In genomic region chr14:78204566-78204863, GRCm38 (mm10) we compare ENCODE assay signal across 18 mouse cellular contexts.
DNase-seq lines count a peak whose midpoint lies in the region; ATAC-seq lines count a peak whose summit lies in the region.
"Had no signal": no experiment of that assay in that cellular context is flagged by ENCODE, and none has a peak within 500 bp of the region (broad histone marks: within the 10 kb centered on the region; RNA-seq: fewer than 3 reads in every experiment).

No protein-coding gene starts in this region.

- H3K9ac ChIP-seq in forebrain, embryonic 11.5 days (ENCODE audit: low read length), result no peak overlapping the region
- H3K9ac ChIP-seq in neural tube, embryonic 13.5 days, result no peak overlapping the region
- H3K9ac ChIP-seq in hindbrain, embryonic 16.5 days (ENCODE audit: low read depth, low read length), result no peak overlapping the region
- H3K9ac ChIP-seq in neural tube, embryonic 15.5 days (replicated peaks), result no peak overlapping the region
- no peak overlapping the region for H3K9ac ChIP-seq in liver, embryonic 12.5 days
- H3K9ac ChIP-seq: heart, embryonic 12.5 days; intestine, embryonic 15.5 days; limb, embryonic 13.5 days; liver, embryonic 15.5 days had no signal

- DNase-seq in forebrain, embryonic 10.5 days (ENCODE audit: extremely low spot score, low spot score), result no peak
- DNase-seq in forebrain, embryonic 11.5 days (ENCODE audit: low spot score), result no peak
- no peak for DNase-seq in neural tube, embryonic 10.5 days (ENCODE audit: extremely low spot score, low spot score)
- DNase-seq: adrenal gland, postnatal 36 days; heart, postnatal 14 days; spleen, adult 18-20 months; thymus, adult 18-20 months had no signal

- no peak for ATAC-seq in forebrain, embryonic 11.5 days (replicated peaks; ENCODE audit: low FRiP score)
- no peak for ATAC-seq in neural tube, embryonic 13.5 days (ENCODE audit: low read depth)
- no peak for ATAC-seq in hindbrain, embryonic 16.5 days
- no peak for ATAC-seq in neural tube, embryonic 15.5 days (ENCODE audit: low FRiP score)
- ATAC-seq in cerebellum, adult (ENCODE audit: insufficient number of reproducible peaks, low FRiP score, low TSS enrichment), result no peak
- ATAC-seq in liver, embryonic 12.5 days, result no peak
- ATAC-seq: intestine, embryonic 15.5 days had no signal

- H3K27ac ChIP-seq in forebrain, embryonic 10.5 days, result 0 out of 2 replicates have a peak overlapping the region, but pooled peaks have one; percentile 58
- H3K27ac ChIP-seq in forebrain, embryonic 11.5 days (ENCODE audit: low read depth, low read length), result no peak overlapping the region
- peak overlapping the region; percentile 66 for H3K27ac ChIP-seq in neural tube, embryonic 13.5 days (replicated peaks)
- H3K27ac ChIP-seq in hindbrain, embryonic 16.5 days (ENCODE audit: low read depth, low read length), result peak overlapping the region; percentile 68; the same call in 1 of the 2 replicates
- peak overlapping the region; percentile 71 for H3K27ac ChIP-seq in neural tube, embryonic 15.5 days (replicated peaks)
- H3K27ac ChIP-seq in liver, embryonic 12.5 days, result no peak overlapping the region
- H3K27ac ChIP-seq: embryonic facial prominence, embryonic 10.5 days; intestine, embryonic 15.5 days; limb, embryonic 13.5 days; liver, embryonic 15.5 days; macrophage had no signal

- H3K36me3 ChIP-seq in forebrain, embryonic 10.5 days (replicated peaks), result no peaks in the 10 kb centered on the region
- no peaks in the 10 kb centered on the region for H3K36me3 ChIP-seq in forebrain, embryonic 11.5 days (ENCODE audit: control insufficient read depth, insufficient read depth, low read length)
- H3K36me3 ChIP-seq in neural tube, embryonic 13.5 days, result no peaks in the 10 kb centered on the region
- no peaks in the 10 kb centered on the region for H3K36me3 ChIP-seq in hindbrain, embryonic 16.5 days (ENCODE audit: control insufficient read depth, insufficient read depth, low read length)
- no peaks in the 10 kb centered on the region for H3K36me3 ChIP-seq in neural tube, embryonic 15.5 days
- no peaks in the 10 kb centered on the region for H3K36me3 ChIP-seq in liver, embryonic 12.5 days
- H3K36me3 ChIP-seq: embryonic facial prominence, embryonic 10.5 days; heart, embryonic 12.5 days; intestine, embryonic 15.5 days; limb, embryonic 13.5 days; liver, embryonic 15.5 days had no signal

- H3K4me3 ChIP-seq in forebrain, embryonic 10.5 days, result no peak overlapping the region
- no peak overlapping the region for H3K4me3 ChIP-seq in forebrain, embryonic 11.5 days (ENCODE audit: low read depth, low read length)
- H3K4me3 ChIP-seq in neural tube, embryonic 13.5 days, result no peak overlapping the region
- no peak overlapping the region for H3K4me3 ChIP-seq in hindbrain, embryonic 16.5 days (ENCODE audit: low read length)
- H3K4me3 ChIP-seq in neural tube, embryonic 15.5 days (replicated peaks), result no peak overlapping the region
- H3K4me3 ChIP-seq in liver, embryonic 12.5 days, result no peak overlapping the region
- H3K4me3 ChIP-seq: embryonic facial prominence, embryonic 10.5 days; heart, embryonic 12.5 days; intestine, embryonic 15.5 days; liver, embryonic 15.5 days had no signal

- H3K4me1 ChIP-seq in forebrain, embryonic 10.5 days, result peaks cover 6% of the 10 kb centered on the region; the same call in 1 of the 2 replicates
- no peaks in the 10 kb centered on the region for H3K4me1 ChIP-seq in forebrain, embryonic 11.5 days (replicated peaks; ENCODE audit: control insufficient read depth, insufficient read depth, low read length)
- H3K4me1 ChIP-seq in neural tube, embryonic 13.5 days (replicated peaks), result peaks cover 8% of the 10 kb centered on the region; the same call in 1 of the 2 replicates
- H3K4me1 ChIP-seq in hindbrain, embryonic 16.5 days (ENCODE audit: control insufficient read depth, insufficient read depth, low read depth, low read length), result no peaks in the 10 kb centered on the region; the same call in 1 of the 2 replicates
- 0 out of 2 replicates have a peak, but pooled peaks cover 5% of the 10 kb centered on the region for H3K4me1 ChIP-seq in neural tube, embryonic 15.5 days
- H3K4me1 ChIP-seq in liver, embryonic 12.5 days, result no peaks in the 10 kb centered on the region
- H3K4me1 ChIP-seq: embryonic facial prominence, embryonic 10.5 days; heart, embryonic 12.5 days; intestine, embryonic 15.5 days; limb, embryonic 13.5 days; liver, embryonic 15.5 days had no signal

- no peak overlapping the region for H3K4me2 ChIP-seq in forebrain, embryonic 11.5 days (ENCODE audit: low read depth, low read length, severe bottlenecking)
- H3K4me2 ChIP-seq in neural tube, embryonic 13.5 days, result no peak overlapping the region
- H3K4me2 ChIP-seq in hindbrain, embryonic 16.5 days (ENCODE audit: low read length), result no peak overlapping the region
- H3K4me2 ChIP-seq in neural tube, embryonic 15.5 days, result no peak overlapping the region
- no peak overlapping the region for H3K4me2 ChIP-seq in liver, embryonic 12.5 days
- H3K4me2 ChIP-seq: heart, embryonic 12.5 days; intestine, embryonic 15.5 days; liver, embryonic 15.5 days had no signal

- no peaks in the 10 kb centered on the region for H3K27me3 ChIP-seq in forebrain, embryonic 10.5 days (ENCODE audit: poor library complexity, severe bottlenecking)
- H3K27me3 ChIP-seq in forebrain, embryonic 11.5 days (ENCODE audit: control insufficient read depth, insufficient read depth, low read length), result no peaks in the 10 kb centered on the region
- no peaks in the 10 kb centered on the region for H3K27me3 ChIP-seq in neural tube, embryonic 13.5 days
- H3K27me3 ChIP-seq in hindbrain, embryonic 16.5 days (replicated peaks; ENCODE audit: control insufficient read depth, insufficient read depth, low read length), result no peaks in the 10 kb centered on the region
- H3K27me3 ChIP-seq in neural tube, embryonic 15.5 days (replicated peaks), result no peaks in the 10 kb centered on the region
- H3K27me3 ChIP-seq in liver, embryonic 12.5 days (replicated peaks), result no peaks in the 10 kb centered on the region
- H3K27me3 ChIP-seq: heart, embryonic 12.5 days; intestine, embryonic 15.5 days; limb, embryonic 13.5 days; liver, embryonic 15.5 days had no signal

- WGBS in forebrain, embryonic 10.5 days, result 94% methylated on average over 4 of the region's 4 CpGs
- WGBS in forebrain, embryonic 11.5 days, result 92% methylated on average over 4 of the region's 4 CpGs
- 83% methylated on average over 4 of the region's 4 CpGs for WGBS in neural tube, embryonic 13.5 days
- WGBS in hindbrain, embryonic 16.5 days, result 90% methylated on average over 4 of the region's 4 CpGs
- WGBS in neural tube, embryonic 15.5 days, result 83% methylated on average over 4 of the region's 4 CpGs
- 79% methylated on average over 4 of the region's 4 CpGs for WGBS in liver, embryonic 12.5 days (ENCODE audit: insufficient replicate concordance)

- H3K9me3 ChIP-seq in forebrain, embryonic 10.5 days, result no peaks in the 10 kb centered on the region
- H3K9me3 ChIP-seq in forebrain, embryonic 11.5 days (ENCODE audit: control insufficient read depth, low read length), result no peaks in the 10 kb centered on the region
- no peaks in the 10 kb centered on the region for H3K9me3 ChIP-seq in neural tube, embryonic 13.5 days
- no peaks in the 10 kb centered on the region for H3K9me3 ChIP-seq in hindbrain, embryonic 16.5 days (ENCODE audit: control insufficient read depth, low read length)
- H3K9me3 ChIP-seq in neural tube, embryonic 15.5 days (replicated peaks), result no peaks in the 10 kb centered on the region
- no peaks in the 10 kb centered on the region; the same call in 1 of the 2 replicates for H3K9me3 ChIP-seq in liver, embryonic 12.5 days (replicated peaks)
- H3K9me3 ChIP-seq: embryonic facial prominence, embryonic 10.5 days; intestine, embryonic 15.5 days; limb, embryonic 13.5 days; liver, embryonic 15.5 days had no signal

Comparison
In these comparisons a context has a peak if more than half of its experiments do, and no peak if none do; other contexts are left out.
1. H3K27ac ChIP-seq: peak in forebrain, embryonic 10.5 days (single experiment), neural tube, embryonic 13.5 days (single experiment), hindbrain, embryonic 16.5 days (single experiment) and neural tube, embryonic 15.5 days (single experiment); none in forebrain, embryonic 11.5 days (single experiment) and liver, embryonic 12.5 days (single experiment).